Mouse (Mus musculus): ENCODE results near the gene Fam110a. TPM values are rescaled to one million over a fixed set of nuclear protein-coding genes. Genes with fewer than 3 reads are reported as not detected.

Gene Fam110a
- polyA plus RNA-seq, 1 experiment from 2014 or later, result 75.2 TPM

DNA sequence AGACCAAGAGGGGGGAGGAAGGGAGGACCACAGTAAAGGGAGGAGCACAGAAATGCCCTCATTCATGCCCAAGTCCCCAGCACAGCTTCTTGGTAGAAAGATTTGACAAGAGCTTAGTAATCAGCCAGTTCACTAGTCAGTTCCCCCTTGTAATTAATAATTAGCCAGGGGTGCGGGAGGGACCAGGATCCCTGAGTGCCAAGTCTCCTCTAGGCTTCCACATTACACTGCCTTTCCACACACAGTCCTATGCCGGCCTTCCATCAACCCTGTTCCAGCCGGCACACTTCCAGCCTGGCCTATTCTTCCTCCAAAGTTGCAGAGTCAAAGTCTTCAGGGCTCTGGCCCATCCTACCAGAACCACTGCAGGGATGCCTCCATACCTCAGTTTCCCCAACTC, 4.0 kb downstream of the Fam110a start:
- H3K4me2 ChIP-seq (replicated peaks), result no peak overlapping the region
- no peak overlapping the region for H3K27ac ChIP-seq (replicated peaks)
- no peaks in the 10 kb centered on the region for H3K36me3 ChIP-seq
- peaks cover 60% of the 10 kb centered on the region for H3K4me1 ChIP-seq
- no peaks in the 10 kb centered on the region for H3K27me3 ChIP-seq
- no peak overlapping the region for H3K9ac ChIP-seq (replicated peaks)
- H3K9me3 ChIP-seq, result no peaks in the 10 kb centered on the region
- no peak for ATAC-seq (replicated peaks)
- H3K4me3 ChIP-seq, result no peak overlapping the region
- WGBS, result 75% methylated on average over 3 of the region's 3 CpGs

DNA sequence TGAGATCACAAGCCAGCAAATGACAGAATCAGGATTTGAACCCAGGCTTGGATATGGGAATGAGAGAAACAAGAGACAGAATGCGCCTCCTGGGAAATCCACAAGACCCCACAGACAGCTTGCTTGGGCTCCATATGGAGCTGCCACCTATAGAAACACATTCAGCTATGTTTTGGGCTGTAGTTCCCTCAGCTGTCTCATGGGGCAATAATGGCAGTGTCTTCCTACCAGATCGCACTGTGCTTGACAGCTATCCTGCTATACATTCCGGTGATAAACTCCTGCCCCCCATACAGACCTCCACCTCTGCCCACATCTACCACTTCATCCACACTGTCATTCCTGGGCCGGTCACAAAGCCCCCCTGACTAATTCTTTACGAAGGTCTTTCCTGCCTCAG, 4.7 kb downstream of the Fam110a start:
- peaks cover 65% of the 10 kb centered on the region for H3K4me1 ChIP-seq
- WGBS, result 90% methylated on average over 5 of the region's 5 CpGs
- no peak overlapping the region for H3K9ac ChIP-seq (replicated peaks)
- H3K36me3 ChIP-seq, result no peaks in the 10 kb centered on the region
- H3K9me3 ChIP-seq, result no peaks in the 10 kb centered on the region
- no peak overlapping the region for H3K4me3 ChIP-seq
- no peak overlapping the region for H3K27ac ChIP-seq (replicated peaks)
- no peak overlapping the region for H3K4me2 ChIP-seq (replicated peaks)
- no peaks in the 10 kb centered on the region for H3K27me3 ChIP-seq
- ATAC-seq (replicated peaks), result no peak

DNA sequence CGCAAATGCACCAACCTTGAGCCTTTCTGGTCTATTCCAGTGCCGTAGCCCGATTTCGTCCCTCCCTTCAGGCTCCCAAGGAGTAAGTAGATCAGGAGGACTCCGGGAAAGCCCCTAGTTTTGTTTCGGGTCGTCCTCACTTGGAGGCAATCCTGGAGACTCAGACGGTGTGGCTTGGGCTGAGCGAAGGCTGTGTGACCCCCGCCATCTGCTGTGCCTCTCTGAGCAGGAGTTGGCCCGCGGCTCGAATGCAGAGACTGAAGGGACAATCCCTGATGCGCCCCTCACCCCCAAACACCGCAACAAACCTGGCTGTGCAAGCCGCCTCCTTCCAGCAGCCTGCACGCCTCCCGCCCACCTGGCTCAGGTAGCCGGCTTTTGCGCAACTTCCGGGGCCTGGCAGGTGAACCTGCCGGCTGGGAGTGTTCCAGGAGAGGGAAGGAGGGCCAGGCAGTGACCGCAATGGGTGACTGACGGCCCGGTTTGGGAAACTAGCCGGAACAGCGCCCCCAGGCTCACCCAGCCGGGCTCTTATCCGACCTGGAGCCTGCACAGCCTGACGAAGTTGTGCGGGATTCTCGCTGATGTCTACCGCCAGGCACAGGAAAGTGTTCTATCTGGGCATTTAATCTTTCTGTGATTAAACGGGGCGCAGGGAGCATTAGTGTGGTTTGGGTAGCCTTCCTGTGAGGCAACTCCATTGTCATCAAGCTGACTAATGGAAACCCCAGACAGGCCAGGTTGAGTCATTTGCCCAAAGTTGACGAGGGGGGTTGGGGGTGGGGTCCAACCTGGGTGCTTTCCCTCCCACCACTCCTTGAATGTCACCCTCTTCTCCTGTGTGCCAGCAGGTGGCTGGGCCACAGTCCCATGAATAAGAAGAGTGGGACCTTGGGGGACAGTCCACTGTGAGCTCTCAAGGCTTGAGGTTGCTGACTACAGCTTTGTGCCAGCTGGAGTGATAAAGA, 6.1 kb downstream of the Fam110a start:
- H3K27ac ChIP-seq (replicated peaks), result peak overlapping the region; percentile 20; the same call in 1 of the 2 replicates
- no peaks in the 10 kb centered on the region for H3K9me3 ChIP-seq
- H3K4me1 ChIP-seq, result peaks cover 68% of the 10 kb centered on the region
- ATAC-seq (replicated peaks), result no peak
- WGBS, result 7% methylated on average over 36 of the region's 36 CpGs
- peak overlapping the region; percentile 55 for H3K4me2 ChIP-seq (replicated peaks)
- no peaks in the 10 kb centered on the region for H3K27me3 ChIP-seq
- peak overlapping the region; percentile 42 for H3K9ac ChIP-seq (replicated peaks)
- no peaks in the 10 kb centered on the region for H3K36me3 ChIP-seq
- H3K4me3 ChIP-seq, result peak overlapping the region; percentile 35

GRCm38 (mm10) chr2:151972880-151973594, 7.0 kb downstream of the Fam110a start:
- 0 out of 2 replicates have a peak, but pooled peaks have one; percentile 18 for ATAC-seq (replicated peaks)
- no peaks in the 10 kb centered on the region for H3K9me3 ChIP-seq
- no peaks in the 10 kb centered on the region for H3K36me3 ChIP-seq
- H3K27ac ChIP-seq (replicated peaks), result peak overlapping the region; percentile 20; the same call in 1 of the 2 replicates
- peaks cover 68% of the 10 kb centered on the region for H3K4me1 ChIP-seq
- H3K9ac ChIP-seq (replicated peaks), result peak overlapping the region; percentile 42
- peak overlapping the region; percentile 35 for H3K4me3 ChIP-seq
- peak overlapping the region; percentile 55 for H3K4me2 ChIP-seq (replicated peaks)
- 12% methylated on average over 23 of the region's 23 CpGs for WGBS
- H3K27me3 ChIP-seq, result no peaks in the 10 kb centered on the region

- H3K27ac ChIP-seq (replicated peaks), result no peak overlapping the region
- ATAC-seq (replicated peaks), result no peak
- peaks cover 74% of the 10 kb centered on the region for H3K4me1 ChIP-seq
- 91% methylated on average over 5 of the region's 5 CpGs for WGBS
- H3K9me3 ChIP-seq, result no peaks in the 10 kb centered on the region
- no peak overlapping the region for H3K4me2 ChIP-seq (replicated peaks)
- H3K4me3 ChIP-seq, result no peak overlapping the region
- H3K9ac ChIP-seq (replicated peaks), result no peak overlapping the region
- no peaks in the 10 kb centered on the region for H3K36me3 ChIP-seq
- H3K27me3 ChIP-seq, result no peaks in the 10 kb centered on the region
Observed at GRCm38 (mm10) chr2:151971748-151972147, 8.3 kb downstream of the Fam110a start.

DNA sequence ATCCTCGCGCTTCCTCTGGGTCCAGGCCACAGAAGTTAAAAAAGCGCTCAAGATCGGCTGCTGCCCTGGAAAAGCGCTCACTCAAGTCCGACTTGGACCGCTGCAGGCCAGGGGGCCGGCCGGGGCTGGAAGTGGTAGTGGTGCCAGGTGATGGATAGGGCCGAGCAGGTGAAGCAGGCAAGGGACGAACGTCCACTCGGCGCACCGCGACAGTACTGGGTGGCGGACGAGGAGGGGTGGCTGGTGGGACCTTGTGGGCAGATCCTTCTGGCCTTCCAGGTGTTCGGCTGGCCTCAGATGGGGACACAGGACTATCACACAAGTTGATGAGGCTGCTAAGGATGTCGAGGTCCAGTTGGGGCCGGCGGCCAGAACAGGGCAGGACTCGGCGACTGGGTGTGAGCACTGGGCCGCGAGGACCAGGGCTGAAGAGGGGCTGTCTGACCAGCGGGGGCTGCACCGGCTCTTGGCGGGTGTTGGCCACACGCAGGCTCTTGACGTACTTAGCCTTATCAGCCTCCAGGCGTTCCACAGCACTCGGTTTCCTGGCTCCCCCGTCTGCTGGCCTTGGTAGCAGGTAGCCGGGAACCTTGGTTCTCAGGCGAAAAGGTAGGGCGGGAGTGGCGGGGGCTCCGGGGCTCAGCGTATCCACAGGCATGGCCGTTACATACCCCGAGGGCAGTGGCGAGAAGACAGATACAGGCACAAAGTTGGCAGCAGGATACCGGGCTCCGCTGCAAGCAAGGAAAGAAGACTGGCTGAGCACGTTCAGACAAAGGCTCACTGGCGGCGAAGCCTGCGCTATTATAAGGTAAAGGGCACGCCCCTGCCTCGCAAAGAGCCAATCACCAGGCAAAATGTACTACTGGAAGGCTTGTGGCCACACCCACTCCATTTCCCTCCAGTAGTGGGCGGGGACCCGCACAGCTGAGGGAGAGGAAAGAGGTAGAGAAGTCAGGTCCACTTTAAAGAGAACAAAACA, 9.5 kb downstream of the Fam110a start:
- Histone ChIP-seq H3K27ac (replicated peaks) (peak overlapping the region; percentile 87), H3K27me3 (no peaks in the 10 kb centered on the region), H3K4me1 (peaks cover 75% of the 10 kb centered on the region), H3K9ac (replicated peaks) (peak overlapping the region; percentile 69), H3K4me3 (peak overlapping the region; percentile 48), H3K9me3 (no peaks in the 10 kb centered on the region), H3K36me3 (no peaks in the 10 kb centered on the region), H3K4me2 (replicated peaks) (peak overlapping the region; percentile 81)
- peak; percentile 92 for ATAC-seq (replicated peaks)
- WGBS, result 39% methylated on average over 53 of the region's 53 CpGs

DNA sequence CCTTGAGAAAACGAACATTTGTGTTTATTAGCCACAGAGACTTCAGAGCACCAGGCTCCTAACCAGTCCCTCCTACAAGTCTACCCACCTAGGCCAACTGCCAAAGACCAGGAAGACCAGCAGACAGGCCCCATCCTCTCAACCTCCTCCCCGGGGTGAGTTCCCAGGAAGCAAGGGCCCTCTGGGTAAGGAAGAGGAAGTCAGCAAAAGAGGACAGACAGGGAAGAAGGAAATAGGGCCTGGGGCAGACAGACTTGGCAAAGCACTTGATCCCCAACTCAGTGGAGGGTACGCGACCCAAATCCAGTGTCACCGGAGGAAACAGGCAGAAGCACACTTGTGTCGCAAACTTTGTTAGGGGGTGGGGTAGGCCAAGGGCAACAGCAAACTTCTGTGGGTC, 10.6 kb downstream of the Fam110a start:
- peak overlapping the region; percentile 48; the same call in 1 of the 2 replicates for H3K4me3 ChIP-seq
- H3K4me2 ChIP-seq (replicated peaks), result peak overlapping the region; percentile 81
- H3K9me3 ChIP-seq, result no peaks in the 10 kb centered on the region
- no peak overlapping the region for H3K9ac ChIP-seq (replicated peaks)
- H3K27me3 ChIP-seq, result no peaks in the 10 kb centered on the region
- 92% methylated on average over 6 of the region's 6 CpGs for WGBS
- H3K4me1 ChIP-seq, result peaks cover 76% of the 10 kb centered on the region
- no peak overlapping the region for H3K27ac ChIP-seq (replicated peaks)
- ATAC-seq (replicated peaks), result no peak
- no peaks in the 10 kb centered on the region for H3K36me3 ChIP-seq

DNA sequence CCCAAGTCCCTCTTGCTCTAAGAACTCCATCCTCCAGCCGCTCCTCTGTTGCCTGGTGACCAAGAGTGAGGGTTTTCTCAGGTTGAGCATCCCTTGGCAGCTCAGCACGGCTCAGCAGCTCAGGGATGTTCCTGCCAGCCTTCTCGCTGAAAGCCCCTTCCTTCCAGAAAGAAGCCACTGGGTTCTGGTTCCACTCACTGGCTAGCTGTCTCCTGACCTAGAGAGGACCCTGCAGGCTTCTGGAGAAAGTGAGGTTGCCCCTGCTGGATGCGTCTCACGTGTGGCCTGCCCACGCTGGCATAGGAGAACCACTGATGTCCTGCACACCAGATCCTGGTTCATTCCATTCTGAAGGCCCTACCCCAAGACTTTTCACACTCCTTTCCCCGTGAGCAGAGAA, 11.0 kb downstream of the Fam110a start:
- H3K4me2 ChIP-seq (replicated peaks), result peak overlapping the region; percentile 81
- no peak for ATAC-seq (replicated peaks)
- no peaks in the 10 kb centered on the region for H3K9me3 ChIP-seq
- H3K4me1 ChIP-seq, result peaks cover 76% of the 10 kb centered on the region
- WGBS, result 88% methylated on average over 7 of the region's 7 CpGs
- H3K9ac ChIP-seq (replicated peaks), result no peak overlapping the region
- no peaks in the 10 kb centered on the region for H3K27me3 ChIP-seq
- H3K27ac ChIP-seq (replicated peaks), result no peak overlapping the region
- 0 out of 2 replicates have a peak overlapping the region, but pooled peaks have one; percentile 48 for H3K4me3 ChIP-seq
- no peaks in the 10 kb centered on the region for H3K36me3 ChIP-seq

DNA sequence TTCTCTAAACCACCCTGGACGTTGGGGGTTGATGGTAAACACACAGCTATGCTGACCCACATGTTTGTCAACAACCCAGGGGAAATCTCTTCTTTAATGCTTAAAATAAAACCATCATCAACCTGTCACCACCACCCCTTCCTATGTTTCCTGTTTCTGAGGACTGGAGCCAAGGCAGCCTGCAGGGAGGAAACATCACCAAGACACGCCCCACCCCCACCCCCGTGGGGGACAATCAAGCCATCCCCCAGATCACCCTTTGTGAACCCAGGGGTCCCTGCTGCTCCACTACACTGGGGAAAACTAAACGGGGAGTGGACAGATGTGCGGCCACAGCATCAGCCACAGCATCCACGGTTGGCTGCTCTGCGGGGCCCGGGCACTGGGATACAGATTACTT, 11.6 kb downstream of the Fam110a start:
- Histone ChIP-seq H3K4me3 (no peak overlapping the region), H3K27me3 (no peaks in the 10 kb centered on the region), H3K4me1 (peaks cover 74% of the 10 kb centered on the region), H3K36me3 (no peaks in the 10 kb centered on the region), H3K9ac (replicated peaks) (no peak overlapping the region), H3K4me2 (replicated peaks) (peak overlapping the region; percentile 81; the same call in 1 of the 2 replicates), H3K9me3 (no peaks in the 10 kb centered on the region), H3K27ac (replicated peaks) (no peak overlapping the region)
- no peak for ATAC-seq (replicated peaks)
- 76% methylated on average over 8 of the region's 8 CpGs for WGBS

DNA sequence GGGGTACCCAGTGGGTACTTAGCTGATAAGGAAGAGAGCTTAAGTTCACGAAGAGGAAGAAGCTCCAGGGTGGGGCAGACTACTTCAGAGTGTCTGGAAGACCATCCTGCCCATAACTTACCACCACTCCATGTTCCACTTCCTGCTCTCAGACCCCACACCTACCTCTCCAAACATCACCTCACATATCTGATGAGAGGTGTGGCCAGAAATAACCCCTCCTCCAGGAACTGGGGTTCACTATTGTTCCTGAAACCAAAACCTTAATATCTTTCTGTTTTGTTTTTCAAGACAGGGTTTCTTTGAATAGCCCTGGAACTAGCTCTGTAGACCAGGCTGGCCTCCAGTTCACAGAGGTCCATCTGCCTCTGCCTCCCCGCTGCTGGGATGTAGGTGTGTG, 12.2 kb downstream of the Fam110a start:
- H3K4me2 ChIP-seq (replicated peaks), result peak overlapping the region; percentile 38
- H3K27me3 ChIP-seq, result no peaks in the 10 kb centered on the region
- H3K4me3 ChIP-seq, result no peak overlapping the region
- peak overlapping the region; percentile 66 for H3K27ac ChIP-seq (replicated peaks)
- H3K4me1 ChIP-seq, result peaks cover 73% of the 10 kb centered on the region
- H3K36me3 ChIP-seq, result no peaks in the 10 kb centered on the region
- no peak overlapping the region for H3K9ac ChIP-seq (replicated peaks)
- 72% methylated on average over 2 of the region's 2 CpGs for WGBS
- no peaks in the 10 kb centered on the region for H3K9me3 ChIP-seq
- ATAC-seq (replicated peaks), result no peak

GRCm38 (mm10) chr2:151967176-151967750, 12.8 kb downstream of the Fam110a start:
- 10% methylated on average over 9 of the region's 9 CpGs for WGBS
- Histone ChIP-seq H3K27ac (replicated peaks) (peak overlapping the region; percentile 66), H3K4me1 (peaks cover 75% of the 10 kb centered on the region), H3K9me3 (no peaks in the 10 kb centered on the region), H3K36me3 (no peaks in the 10 kb centered on the region), H3K4me3 (peak overlapping the region; percentile 18; the same call in 1 of the 2 replicates), H3K4me2 (replicated peaks) (peak overlapping the region; percentile 38), H3K27me3 (no peaks in the 10 kb centered on the region), H3K9ac (replicated peaks) (no peak overlapping the region)
- no peak for ATAC-seq (replicated peaks)

All from forebrain, embryonic 15.5 days (tissue).